Mouse (Mus musculus): Measurements from ENCODE around the gene Nomo1. TPM values are rescaled to one million over a fixed set of nuclear protein-coding genes. Genes with fewer than 3 reads are reported as not detected.

Gene Nomo1
- polyA plus RNA-seq, 1 experiment from 2014 or later = 26.5 TPM

GRCm38 (mm10) chr7:46130723-46131122 lies 97.2 kb downstream of the Nomo1 start:
- no peak for ATAC-seq (ENCODE audit: low FRiP score, low read depth)
- H3K27me3 ChIP-seq = peaks cover 3% of the 10 kb centered on the region; the same call in 1 of the 2 replicates
- no peak overlapping the region for H3K9ac ChIP-seq
- no peaks in the 10 kb centered on the region for H3K9me3 ChIP-seq
- H3K27ac ChIP-seq = no peak overlapping the region
- H3K4me2 ChIP-seq (replicated peaks) = no peak overlapping the region
- H3K4me3 ChIP-seq = no peak overlapping the region
- WGBS = 69% methylated on average over 7 of the region's 7 CpGs
- no peaks in the 10 kb centered on the region for H3K36me3 ChIP-seq
- H3K4me1 ChIP-seq = peaks cover 10% of the 10 kb centered on the region

- Histone ChIP-seq H3K27ac (no peak overlapping the region), H3K36me3 (no peaks in the 10 kb centered on the region), H3K4me2 (replicated peaks) (no peak overlapping the region), H3K27me3 (peaks cover 3% of the 10 kb centered on the region; the same call in 1 of the 2 replicates), H3K9ac (no peak overlapping the region), H3K4me1 (peaks cover 10% of the 10 kb centered on the region), H3K4me3 (no peak overlapping the region), H3K9me3 (no peaks in the 10 kb centered on the region)
- ATAC-seq (ENCODE audit: low FRiP score, low read depth) = no peak
- WGBS = 25% methylated on average over 3 of the region's 3 CpGs
These were observed 97.8 kb downstream of the Nomo1 start for GRCm38 (mm10) chr7:46131266-46131665.

- Histone ChIP-seq H3K4me2 (replicated peaks) (no peak overlapping the region), H3K9me3 (no peaks in the 10 kb centered on the region), H3K4me1 (peaks cover 10% of the 10 kb centered on the region), H3K9ac (no peak overlapping the region), H3K4me3 (no peak overlapping the region), H3K27ac (no peak overlapping the region), H3K27me3 (peaks cover 3% of the 10 kb centered on the region; the same call in 1 of the 2 replicates), H3K36me3 (no peaks in the 10 kb centered on the region)
- no peak for ATAC-seq (ENCODE audit: low FRiP score, low read depth)
- WGBS = 69% methylated on average over 8 of the region's 8 CpGs
These were observed 98.3 kb downstream of the Nomo1 start for GRCm38 (mm10) chr7:46131806-46132205.

GRCm38 (mm10) chr7:46132229-46132628 lies 98.7 kb downstream of the Nomo1 start:
- H3K4me3 ChIP-seq = no peak overlapping the region
- WGBS = 90% methylated on average over 12 of the region's 12 CpGs
- H3K36me3 ChIP-seq = no peaks in the 10 kb centered on the region
- no peak overlapping the region for H3K9ac ChIP-seq
- peaks cover 3% of the 10 kb centered on the region; the same call in 1 of the 2 replicates for H3K27me3 ChIP-seq
- no peak for ATAC-seq (ENCODE audit: low FRiP score, low read depth)
- no peak overlapping the region for H3K27ac ChIP-seq
- H3K9me3 ChIP-seq = no peaks in the 10 kb centered on the region
- no peak overlapping the region for H3K4me2 ChIP-seq (replicated peaks)
- H3K4me1 ChIP-seq = peaks cover 10% of the 10 kb centered on the region

Other genes with a start within 250 kb of the Nomo1 start
- gene Lmtk3, start 250.0 kb upstream of the Nomo1 start, polyA plus RNA-seq (2015; fragmentation: Nextera tagmentation; extraction: Ambion mirVana) = 4.3 and 4.9 TPM in 2 replicates
- 3.1 and 3.7 TPM in 2 replicates for gene Sult2b1, start 249.0 kb upstream of the Nomo1 start, polyA plus RNA-seq (2015; fragmentation: Nextera tagmentation; extraction: Ambion mirVana)
- 135 and 137 TPM in 2 replicates for gene Cyth2, start 219.1 kb upstream of the Nomo1 start, polyA plus RNA-seq (2015; fragmentation: Nextera tagmentation; extraction: Ambion mirVana)
- 2.1 TPM in 2 replicates for gene Kcnj14, start 208.9 kb upstream of the Nomo1 start, polyA plus RNA-seq (2015; fragmentation: Nextera tagmentation; extraction: Ambion mirVana)
- gene Grwd1, start 202.8 kb upstream of the Nomo1 start, polyA plus RNA-seq (2015; fragmentation: Nextera tagmentation; extraction: Ambion mirVana) = 69.1 and 71.6 TPM in 2 replicates
- 69.4 and 73.7 TPM in 2 replicates for gene Kdelr1, start 160.9 kb upstream of the Nomo1 start, polyA plus RNA-seq (2015; fragmentation: Nextera tagmentation; extraction: Ambion mirVana)
- 0.43 and 0.59 TPM in 2 replicates for gene Grin2d, start 155.3 kb upstream of the Nomo1 start, polyA plus RNA-seq (2015; fragmentation: Nextera tagmentation; extraction: Ambion mirVana)
- gene Syngr4, start 137.0 kb upstream of the Nomo1 start, polyA plus RNA-seq (2015; fragmentation: Nextera tagmentation; extraction: Ambion mirVana) = 0.43 and 0.46 TPM in 2 replicates
- 4.9 and 5.2 TPM in 2 replicates for gene Tmem143, start 136.8 kb upstream of the Nomo1 start, polyA plus RNA-seq (2015; fragmentation: Nextera tagmentation; extraction: Ambion mirVana)
- 181 and 186 TPM in 2 replicates for gene Emp3, start 112.3 kb upstream of the Nomo1 start, polyA plus RNA-seq (2015; fragmentation: Nextera tagmentation; extraction: Ambion mirVana)
- 4.1 and 4.8 TPM in 2 replicates for gene Ccdc114, start 109.6 kb upstream of the Nomo1 start, polyA plus RNA-seq (2015; fragmentation: Nextera tagmentation; extraction: Ambion mirVana)
- 0.19 and 0.50 TPM in 2 replicates for gene Abcc6, start 3.4 kb upstream of the Nomo1 start, polyA plus RNA-seq (2015; fragmentation: Nextera tagmentation; extraction: Ambion mirVana)
- gene Kcnj11, start 67.1 kb downstream of the Nomo1 start, polyA plus RNA-seq (2015; fragmentation: Nextera tagmentation; extraction: Ambion mirVana) = 0.18 and 0.23 TPM in 2 replicates
- gene Abcc8, start 146.3 kb downstream of the Nomo1 start, polyA plus RNA-seq (2015; fragmentation: Nextera tagmentation; extraction: Ambion mirVana) = 0.96 and 1.1 TPM in 2 replicates
- gene Ush1c, start 204.8 kb downstream of the Nomo1 start, polyA plus RNA-seq (2015; fragmentation: Nextera tagmentation; extraction: Ambion mirVana) = 0.84 and 1.5 TPM in 2 replicates
- 0.43 and 0.56 TPM in 2 replicates for gene Otog, start 207.3 kb downstream of the Nomo1 start, polyA plus RNA-seq (2015; fragmentation: Nextera tagmentation; extraction: Ambion mirVana)